Mouse (Mus musculus) kidney, postnatal 0 days (tissue): ENCODE results near the gene Atg16l1. TPM values are rescaled to one million over a fixed set of nuclear protein-coding genes. Genes with fewer than 3 reads are reported as not detected.
"Not testable (repeated sequence)": the region's sequence is repeated elsewhere in the genome, so short reads cannot be mapped to it uniquely, and the experiment has no call there.

Experiments used
- ATAC-seq: fragments of 200-750 bp; cut with Nextera tagmentation; replicated peaks from 2 replicates; pipeline ENCODE4 v1.8.0; 2017; ENCODE audit warnings: low read depth, moderate number of reproducible peaks, moderate TSS enrichment, moderate library complexity; ENCODE audit not compliant: low FRiP score
- DNase-seq: peaks from one replicate; pipeline ENCODE4 v3.0.0-alpha.2; 2016; ENCODE audit warnings: low spot score
- H3K27ac ChIP-seq: fragments of 300-500 bp; sonication (generic); 2 replicates; pipeline ENCODE4 v1.5.1; 2014; ENCODE audit warnings: mild to moderate bottlenecking
- H3K27me3 ChIP-seq: fragments of 300-500 bp; sonication (generic); 2 replicates; pipeline ENCODE4 v1.6.1; 2014; ENCODE audit warnings: low read length, mixed read lengths; ENCODE audit not compliant: insufficient read depth
- H3K36me3 ChIP-seq: fragments of 300-500 bp; sonication (generic); 2 replicates; pipeline ENCODE4 v1.6.1; 2014; ENCODE audit warnings: low read length, mixed read lengths; ENCODE audit not compliant: insufficient read depth
- H3K4me1 ChIP-seq: fragments of 300-500 bp; sonication (generic); replicated peaks from 2 replicates; pipeline ENCODE4 v1.6.1; 2014; ENCODE audit warnings: antibody characterized with exemption, low read length, mixed read lengths; ENCODE audit not compliant: insufficient read depth
- H3K4me2 ChIP-seq: fragments of 300-500 bp; sonication (generic); 2 replicates; pipeline ENCODE4 v1.6.1; 2014; ENCODE audit warnings: mild to moderate bottlenecking, low read length, moderate library complexity, mixed read lengths
- H3K4me3 ChIP-seq: fragments of 300-500 bp; sonication (generic); replicated peaks from 2 replicates; pipeline ENCODE4 v1.5.1; 2014; ENCODE audit warnings: low read depth, low read length
- H3K9ac ChIP-seq: fragments of 300-500 bp; sonication (generic); 2 replicates; pipeline ENCODE4 v1.6.1; 2014; ENCODE audit warnings: low read depth, low read length
- H3K9me3 ChIP-seq: fragments of 300-500 bp; sonication (generic); replicated peaks from 2 replicates; pipeline ENCODE4 v1.6.1; 2016; ENCODE audit warnings: low read length, inconsistent platforms, mixed read lengths
- CTCF ChIP-seq: IDR thresholded peaks from 2 replicates; pipeline ENCODE4 v1.5.1; 2016; ENCODE audit warnings: antibody characterized with exemption, low read depth, mild to moderate bottlenecking, moderate library complexity
- WGBS: fragments of 180-500 bp; shearing (Covaris S2); extraction: QIAGEN DNeasy Blood & Tissue Kit; methylation state at CpG from one replicate; pipeline ENCODE4 v1.1.7; 2014; 5-methylcytosine and 5-hydroxymethylcytosine counted together
- polyA plus RNA-seq: library from polyadenylated mRNA; unstranded; fragments of >200 nt; fragmentation: Nextera tagmentation; extraction: Ambion mirVana; gene quantifications from 2 replicates; pipeline ENCODE4 v1.2.1, GENCODE M21; 2015

The Atg16l1 gene
- polyA plus RNA-seq, 1 experiment from 2014 or later: 20.8 TPM

DNA sequence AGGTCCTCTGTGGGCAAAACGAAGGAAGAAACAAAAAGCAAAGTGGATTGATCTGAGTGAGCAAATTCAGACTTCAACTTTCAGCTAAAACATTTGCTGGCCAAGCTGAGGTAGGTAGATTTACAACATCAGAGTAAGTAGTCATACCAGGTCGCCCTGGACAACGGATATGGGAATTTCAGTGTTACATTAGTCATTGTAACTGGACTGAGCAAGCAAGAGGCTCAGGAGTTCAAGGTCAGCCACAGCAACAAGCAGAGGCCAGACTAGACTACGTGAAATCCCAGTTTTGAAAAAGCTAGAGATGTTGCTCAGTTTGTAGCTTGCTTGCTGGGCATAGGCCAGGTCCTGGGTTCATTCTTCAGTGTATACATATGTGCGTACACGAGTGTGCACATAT lies 70.3 kb downstream of the Atg16l1 start:
- H3K27ac ChIP-seq: no peak overlapping the region
- H3K36me3 ChIP-seq: no peaks in the 10 kb centered on the region
- no peak for DNase-seq
- no peak overlapping the region for H3K4me3 ChIP-seq
- WGBS: 83% methylated on average over 6 of the region's 6 CpGs
- no peak for ATAC-seq
- no peak overlapping the region for H3K9ac ChIP-seq
- TF ChIP-seq CTCF: no peak
- no peaks in the 10 kb centered on the region for H3K4me1 ChIP-seq
- no peaks in the 10 kb centered on the region for H3K9me3 ChIP-seq
- no peaks in the 10 kb centered on the region for H3K27me3 ChIP-seq
- H3K4me2 ChIP-seq: no peak overlapping the region

DNA sequence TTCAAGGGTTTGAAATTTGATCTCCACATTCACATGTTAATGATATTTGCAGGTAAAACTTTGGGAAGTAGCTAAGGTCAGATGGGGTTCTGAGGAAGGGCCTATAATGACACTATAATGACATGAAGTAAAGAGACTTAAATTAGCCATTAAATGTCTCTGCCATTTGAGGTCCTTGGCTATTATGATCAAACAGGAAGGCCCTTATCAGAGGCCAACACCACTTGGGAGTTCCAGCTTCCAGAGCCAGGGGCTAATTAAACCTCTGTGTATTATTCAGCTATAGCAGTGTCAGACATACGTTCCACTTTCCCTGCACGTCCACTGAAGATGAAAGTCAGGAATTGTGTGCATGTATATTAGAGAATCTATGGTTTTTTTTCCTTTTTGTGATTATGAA lies 70.8 kb downstream of the Atg16l1 start:
- WGBS: 76% methylated on average over 2 of the region's 2 CpGs
- Histone ChIP-seq H3K4me1 (no peaks in the 10 kb centered on the region), H3K27ac (no peak overlapping the region), H3K36me3 (no peaks in the 10 kb centered on the region), H3K4me2 (no peak overlapping the region), H3K27me3 (no peaks in the 10 kb centered on the region), H3K9ac (no peak overlapping the region), H3K4me3 (no peak overlapping the region), H3K9me3 (no peaks in the 10 kb centered on the region)
- no peak for TF ChIP-seq CTCF
- DNase-seq (no peak), ATAC-seq (no peak)

DNA sequence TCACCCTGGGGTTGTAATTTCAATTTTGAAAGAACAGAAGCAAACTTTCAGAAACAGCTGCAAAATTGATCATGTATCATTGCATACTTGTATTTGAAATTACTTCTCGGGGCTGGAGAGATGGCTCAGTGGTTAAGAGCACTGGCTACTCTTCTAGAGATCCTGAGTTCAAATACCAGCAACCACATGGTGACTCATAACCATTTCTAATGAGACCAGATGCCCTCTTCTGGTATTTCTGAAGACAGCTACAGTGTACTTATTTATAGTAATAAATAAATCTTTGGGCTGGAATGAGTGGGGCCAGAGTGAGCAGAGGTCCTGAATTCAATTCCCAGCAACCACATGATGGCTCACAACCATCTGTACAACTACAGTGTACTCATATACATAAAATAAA lies 71.8 kb downstream of the Atg16l1 start:
- ATAC-seq, DNase-seq, H3K4me3 ChIP-seq, H3K4me2 ChIP-seq, H3K9ac ChIP-seq, H3K27me3 ChIP-seq, H3K27ac ChIP-seq, H3K36me3 ChIP-seq, H3K4me1 ChIP-seq, H3K9me3 ChIP-seq: not testable (repeated sequence)
- WGBS: 78% methylated on average over 1 of the region's 1 CpGs

- no peak for ATAC-seq
- no peak for TF ChIP-seq CTCF
- Histone ChIP-seq H3K36me3 (no peaks in the 10 kb centered on the region), H3K4me1 (no peaks in the 10 kb centered on the region), H3K9ac (no peak overlapping the region), H3K4me2 (no peak overlapping the region), H3K27ac (no peak overlapping the region), H3K9me3 (no peaks in the 10 kb centered on the region), H3K4me3 (no peak overlapping the region), H3K27me3 (no peaks in the 10 kb centered on the region)
- WGBS: 64% methylated on average over 9 of the region's 9 CpGs
- no peak for DNase-seq
Observed at GRCm38 (mm10) chr1:87828185-87828584, 72.5 kb downstream of the Atg16l1 start.

DNA sequence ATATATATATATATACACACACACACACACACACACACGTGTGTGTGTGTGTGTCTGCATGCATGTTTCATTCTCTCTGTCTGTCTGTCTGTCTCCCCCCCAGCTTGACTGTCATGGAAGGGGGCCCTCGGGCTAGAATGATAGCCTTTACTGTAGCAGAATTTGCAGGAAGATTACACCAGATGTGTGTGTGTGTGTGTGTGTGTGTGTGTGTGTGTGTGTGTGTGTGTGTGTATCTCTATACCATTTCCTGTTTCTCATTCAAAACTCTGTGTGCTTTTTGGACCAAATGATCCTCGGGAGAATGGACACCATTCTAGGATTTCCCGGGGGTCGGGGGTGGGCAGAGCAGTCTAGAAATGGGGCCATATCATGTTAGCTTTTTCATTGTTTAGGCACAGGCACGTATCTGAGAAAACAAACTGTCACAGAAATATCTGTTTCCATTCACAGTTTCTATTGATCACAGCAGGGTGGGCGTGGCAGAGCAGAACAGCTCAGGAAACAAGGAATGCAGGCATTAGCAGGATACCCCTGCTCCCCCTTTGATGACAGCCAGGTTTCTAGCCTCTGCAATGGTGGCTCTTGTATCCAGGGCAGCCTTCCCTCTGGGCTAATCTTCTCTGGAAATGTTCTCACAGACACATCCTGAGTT lies 73.4 kb downstream of the Atg16l1 start:
- Histone ChIP-seq H3K4me2 (no peak overlapping the region), H3K27me3 (no peaks in the 10 kb centered on the region), H3K36me3 (no peaks in the 10 kb centered on the region), H3K4me1 (no peaks in the 10 kb centered on the region), H3K9me3 (no peaks in the 10 kb centered on the region), H3K27ac (no peak overlapping the region), H3K9ac (no peak overlapping the region), H3K4me3 (no peak overlapping the region)
- DNase-seq (no peak), ATAC-seq (no peak)
- WGBS: 54% methylated on average over 7 of the region's 7 CpGs
- TF ChIP-seq CTCF: no peak

- no peaks in the 10 kb centered on the region for H3K4me1 ChIP-seq
- H3K36me3 ChIP-seq: no peaks in the 10 kb centered on the region
- H3K4me3 ChIP-seq: no peak overlapping the region
- H3K9me3 ChIP-seq: no peaks in the 10 kb centered on the region
- H3K9ac ChIP-seq: no peak overlapping the region
- ATAC-seq: no peak
- TF ChIP-seq CTCF: no peak
- no peak overlapping the region for H3K27ac ChIP-seq
- no peak for DNase-seq
- no peak overlapping the region for H3K4me2 ChIP-seq
- WGBS: 57% methylated on average over 6 of the region's 6 CpGs
- H3K27me3 ChIP-seq: no peaks in the 10 kb centered on the region
Observed at GRCm38 (mm10) chr1:87829621-87830211, 74.0 kb downstream of the Atg16l1 start.

DNA sequence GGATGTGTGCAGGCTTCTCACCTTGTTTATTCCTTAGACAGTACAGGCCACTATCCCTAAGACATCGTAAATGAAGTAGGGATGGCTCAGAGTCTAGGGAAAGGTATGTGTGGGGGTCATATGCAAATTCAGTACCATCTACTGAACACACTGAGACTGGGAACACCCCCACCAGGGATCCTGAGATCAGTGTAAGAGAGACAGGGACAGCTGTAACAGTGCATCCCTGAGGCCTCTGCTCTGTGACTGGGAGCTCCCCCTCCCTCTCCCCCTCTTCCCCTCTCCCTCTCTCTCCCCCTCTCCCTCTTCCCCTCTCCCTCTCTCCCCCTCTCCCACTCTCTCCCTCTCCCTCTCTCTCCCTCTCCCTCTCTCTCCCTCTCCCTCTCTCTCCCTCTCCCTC lies 80.8 kb downstream of the Atg16l1 start:
- Histone ChIP-seq H3K9ac (no peak overlapping the region), H3K4me2 (no peak overlapping the region), H3K36me3 (no peaks in the 10 kb centered on the region), H3K27ac (no peak overlapping the region), H3K4me3 (no peak overlapping the region), H3K27me3 (no peaks in the 10 kb centered on the region), H3K9me3 (no peaks in the 10 kb centered on the region), H3K4me1 (no peaks in the 10 kb centered on the region)
- WGBS: 42% methylated on average over 1 of the region's 1 CpGs
- TF ChIP-seq CTCF: no peak
- DNase-seq: no peak
- ATAC-seq: no peak
